Mouse (Mus musculus): ENCODE measurements at regions not wholly inside any gene's neighbourhood (a gene's known extent, or its start where the extent isn't known, plus 50 kb on each side); places are given as distances from the start of the nearest gene placed in this dataset.

DNA sequence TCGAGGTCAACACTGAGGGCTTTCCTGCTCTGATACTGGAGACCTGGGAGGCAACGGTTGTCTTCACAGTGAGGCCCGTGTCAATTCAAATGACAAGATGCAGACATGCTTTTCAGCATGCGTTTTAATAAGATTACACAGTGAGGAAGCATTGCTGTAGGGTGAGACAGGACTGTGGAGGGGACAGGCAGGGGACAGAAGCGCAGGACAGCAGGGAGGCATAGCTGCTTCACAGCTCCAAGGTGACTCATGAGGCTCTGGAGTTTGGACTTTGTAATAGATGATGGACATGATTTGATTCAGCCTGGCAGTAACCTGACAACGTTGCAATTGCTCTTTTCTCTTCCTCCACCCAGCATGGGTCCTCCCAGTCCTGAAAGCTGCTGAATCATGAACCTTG is 343.3 kb downstream of the Med10 start:
- Histone ChIP-seq H3K4me3 (ENCODE audit: low read depth, low read length) (no peak overlapping the region), H3K9me3 (replicated peaks; ENCODE audit: control insufficient read depth, insufficient read depth, low read length, poor library complexity, severe bottlenecking) (no peaks in the 10 kb centered on the region), H3K27me3 (ENCODE audit: control insufficient read depth, insufficient read depth, low read length, poor library complexity, severe bottlenecking) (no peaks in the 10 kb centered on the region), H3K36me3 (ENCODE audit: control insufficient read depth, insufficient read depth, low read length, poor library complexity, severe bottlenecking) (no peaks in the 10 kb centered on the region), H3K4me1 (ENCODE audit: control insufficient read depth, insufficient read depth, low read length) (no peaks in the 10 kb centered on the region), H3K27ac (ENCODE audit: insufficient read depth, low read length) (no peak overlapping the region), H3K9ac (ENCODE audit: low read depth, poor library complexity, severe bottlenecking) (no peak overlapping the region)
- TF ChIP-seq CTCF (IDR thresholded peaks at IDR 0.05; ENCODE audit: low read depth, low read length) (no peak), EP300 (IDR thresholded peaks at IDR 0.05; ENCODE audit: insufficient read depth, low read depth, low read length) (no peak), POLR2A (IDR thresholded peaks at IDR 0.05; ENCODE audit: insufficient read depth, low read length) (no peak)

GRCm38 (mm10) chr13:70149041-70149898 is 347.1 kb downstream of the Med10 start:
- Histone ChIP-seq H3K9me3 (replicated peaks; ENCODE audit: control insufficient read depth, insufficient read depth, low read length, poor library complexity, severe bottlenecking) (no peaks in the 10 kb centered on the region), H3K4me1 (ENCODE audit: control insufficient read depth, insufficient read depth, low read length) (no peaks in the 10 kb centered on the region), H3K36me3 (ENCODE audit: control insufficient read depth, insufficient read depth, low read length, poor library complexity, severe bottlenecking) (no peaks in the 10 kb centered on the region), H3K27me3 (ENCODE audit: control insufficient read depth, insufficient read depth, low read length, poor library complexity, severe bottlenecking) (no peaks in the 10 kb centered on the region), H3K9ac (ENCODE audit: low read depth, poor library complexity, severe bottlenecking) (no peak overlapping the region), H3K27ac (ENCODE audit: insufficient read depth, low read length) (no peak overlapping the region), H3K4me3 (ENCODE audit: low read depth, low read length) (no peak overlapping the region)
- no peak for TF ChIP-seq EP300 (IDR thresholded peaks at IDR 0.05; ENCODE audit: insufficient read depth, low read depth, low read length)
- TF ChIP-seq CTCF (IDR thresholded peaks at IDR 0.05; ENCODE audit: low read depth, low read length): no peak
- TF ChIP-seq POLR2A (IDR thresholded peaks at IDR 0.05; ENCODE audit: insufficient read depth, low read length): no peak

- Histone ChIP-seq H3K27ac (ENCODE audit: insufficient read depth, low read length) (no peak overlapping the region), H3K9me3 (replicated peaks; ENCODE audit: control insufficient read depth, insufficient read depth, low read length, poor library complexity, severe bottlenecking) (no peaks in the 10 kb centered on the region), H3K36me3 (ENCODE audit: control insufficient read depth, insufficient read depth, low read length, poor library complexity, severe bottlenecking) (no peaks in the 10 kb centered on the region), H3K4me3 (ENCODE audit: low read depth, low read length) (no peak overlapping the region), H3K27me3 (ENCODE audit: control insufficient read depth, insufficient read depth, low read length, poor library complexity, severe bottlenecking) (no peaks in the 10 kb centered on the region), H3K4me1 (ENCODE audit: control insufficient read depth, insufficient read depth, low read length) (no peaks in the 10 kb centered on the region), H3K9ac (ENCODE audit: low read depth, poor library complexity, severe bottlenecking) (no peak overlapping the region)
- no peak for TF ChIP-seq POLR2A (IDR thresholded peaks at IDR 0.05; ENCODE audit: insufficient read depth, low read length)
- no peak for TF ChIP-seq EP300 (IDR thresholded peaks at IDR 0.05; ENCODE audit: insufficient read depth, low read depth, low read length)
- no peak for TF ChIP-seq CTCF (IDR thresholded peaks at IDR 0.05; ENCODE audit: low read depth, low read length)
Measured at GRCm38 (mm10) chr13:70149899-70150184, 347.6 kb downstream of the Med10 start.

DNA sequence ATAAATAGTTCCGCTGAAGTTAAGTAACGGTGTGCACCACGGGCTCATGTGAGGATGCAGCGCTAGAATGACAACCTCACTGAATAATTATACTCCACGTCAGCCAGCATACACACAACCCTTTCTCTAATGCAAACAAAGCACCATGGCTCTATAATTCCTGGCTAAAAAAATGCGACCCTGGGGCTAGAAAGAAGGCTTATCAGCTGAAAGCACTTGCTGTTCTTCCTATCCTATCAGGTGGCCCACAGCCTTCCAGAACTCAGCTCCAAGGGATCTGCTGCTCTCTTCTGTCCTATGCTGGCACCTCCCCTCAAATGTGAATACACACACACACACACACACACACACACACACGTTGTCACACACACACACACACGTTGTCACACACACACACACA is 350.9 kb downstream of the Med10 start:
- TF ChIP-seq EP300 (IDR thresholded peaks at IDR 0.05; ENCODE audit: insufficient read depth, low read depth, low read length) (no peak), CTCF (IDR thresholded peaks at IDR 0.05; ENCODE audit: low read depth, low read length) (no peak), POLR2A (IDR thresholded peaks at IDR 0.05; ENCODE audit: insufficient read depth, low read length) (no peak)
- H3K27ac ChIP-seq (ENCODE audit: insufficient read depth, low read length): no peak overlapping the region
- H3K27me3 ChIP-seq (ENCODE audit: control insufficient read depth, insufficient read depth, low read length, poor library complexity, severe bottlenecking): no peaks in the 10 kb centered on the region
- no peaks in the 10 kb centered on the region for H3K36me3 ChIP-seq (ENCODE audit: control insufficient read depth, insufficient read depth, low read length, poor library complexity, severe bottlenecking)
- no peak overlapping the region for H3K9ac ChIP-seq (ENCODE audit: low read depth, poor library complexity, severe bottlenecking)
- no peaks in the 10 kb centered on the region for H3K9me3 ChIP-seq (replicated peaks; ENCODE audit: control insufficient read depth, insufficient read depth, low read length, poor library complexity, severe bottlenecking)
- H3K4me1 ChIP-seq (ENCODE audit: control insufficient read depth, insufficient read depth, low read length): no peaks in the 10 kb centered on the region
- no peak overlapping the region for H3K4me3 ChIP-seq (ENCODE audit: low read depth, low read length)

DNA sequence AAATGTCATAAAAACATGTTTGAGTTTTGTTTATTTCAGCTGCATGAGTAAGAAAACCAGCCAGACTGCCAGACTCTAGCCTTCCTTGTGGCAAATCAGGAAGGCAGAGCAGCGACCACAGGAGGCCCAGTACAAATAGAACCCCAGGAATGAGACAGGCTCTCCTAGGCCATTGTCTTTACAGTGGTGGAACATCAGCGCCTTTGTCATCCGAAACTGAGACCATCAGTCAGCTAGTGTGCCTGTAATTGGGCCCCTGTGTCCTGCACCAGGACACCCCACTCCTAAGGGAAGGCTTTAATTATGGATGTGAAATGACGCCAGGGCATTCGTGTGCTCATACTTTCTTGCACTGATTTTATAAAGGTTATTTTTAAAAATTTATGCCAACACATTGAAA is 353.4 kb downstream of the Med10 start:
- H3K27me3 ChIP-seq (ENCODE audit: control insufficient read depth, insufficient read depth, low read length, poor library complexity, severe bottlenecking): no peaks in the 10 kb centered on the region
- H3K27ac ChIP-seq (ENCODE audit: insufficient read depth, low read length): no peak overlapping the region
- no peaks in the 10 kb centered on the region for H3K36me3 ChIP-seq (ENCODE audit: control insufficient read depth, insufficient read depth, low read length, poor library complexity, severe bottlenecking)
- no peaks in the 10 kb centered on the region for H3K9me3 ChIP-seq (replicated peaks; ENCODE audit: control insufficient read depth, insufficient read depth, low read length, poor library complexity, severe bottlenecking)
- no peak for TF ChIP-seq CTCF (IDR thresholded peaks at IDR 0.05; ENCODE audit: low read depth, low read length)
- TF ChIP-seq POLR2A (IDR thresholded peaks at IDR 0.05; ENCODE audit: insufficient read depth, low read length): no peak
- TF ChIP-seq EP300 (IDR thresholded peaks at IDR 0.05; ENCODE audit: insufficient read depth, low read depth, low read length): no peak
- H3K4me3 ChIP-seq (ENCODE audit: low read depth, low read length): no peak overlapping the region
- no peak overlapping the region for H3K9ac ChIP-seq (ENCODE audit: low read depth, poor library complexity, severe bottlenecking)
- no peaks in the 10 kb centered on the region for H3K4me1 ChIP-seq (ENCODE audit: control insufficient read depth, insufficient read depth, low read length)

- H3K4me3 ChIP-seq (ENCODE audit: low read depth, low read length): no peak overlapping the region
- no peaks in the 10 kb centered on the region for H3K27me3 ChIP-seq (ENCODE audit: control insufficient read depth, insufficient read depth, low read length, poor library complexity, severe bottlenecking)
- no peaks in the 10 kb centered on the region for H3K4me1 ChIP-seq (ENCODE audit: control insufficient read depth, insufficient read depth, low read length)
- H3K27ac ChIP-seq (ENCODE audit: insufficient read depth, low read length): no peak overlapping the region
- no peak for TF ChIP-seq CTCF (IDR thresholded peaks at IDR 0.05; ENCODE audit: low read depth, low read length)
- no peak for TF ChIP-seq POLR2A (IDR thresholded peaks at IDR 0.05; ENCODE audit: insufficient read depth, low read length)
- TF ChIP-seq EP300 (IDR thresholded peaks at IDR 0.05; ENCODE audit: insufficient read depth, low read depth, low read length): no peak
- H3K36me3 ChIP-seq (ENCODE audit: control insufficient read depth, insufficient read depth, low read length, poor library complexity, severe bottlenecking): no peaks in the 10 kb centered on the region
- no peak overlapping the region for H3K9ac ChIP-seq (ENCODE audit: low read depth, poor library complexity, severe bottlenecking)
- no peaks in the 10 kb centered on the region for H3K9me3 ChIP-seq (replicated peaks; ENCODE audit: control insufficient read depth, insufficient read depth, low read length, poor library complexity, severe bottlenecking)
Measured at GRCm38 (mm10) chr13:70156975-70157588, 354.9 kb downstream of the Med10 start.

Data from ES-Bruce4 (cell line).